Mouse (Mus musculus): ENCODE data around the gene Klrb1b. TPM values are rescaled to one million over a fixed set of nuclear protein-coding genes. Genes with fewer than 3 reads are reported as not detected.

The Klrb1b gene
- polyA plus RNA-seq, 1 experiment from 2014 or later: 0.14 TPM

GRCm38 (mm10) chr6:128838342-128839265 lies 12.5 kb upstream of the Klrb1b start:
- ATAC-seq (ENCODE audit: low FRiP score, low TSS enrichment) (peak; percentile 59), DNase-seq (peak; percentile 93)
- H3K4me2 ChIP-seq (ENCODE audit: low read length): peak overlapping the region; percentile 67
- under 1% methylated on average over 49 of the region's 49 CpGs for WGBS
- H3K27ac ChIP-seq (replicated peaks; ENCODE audit: low read depth, low read length): peak overlapping the region; percentile 75
- no peaks in the 10 kb centered on the region for H3K9me3 ChIP-seq (ENCODE audit: control insufficient read depth, low read length)
- H3K4me3 ChIP-seq (replicated peaks; ENCODE audit: low read depth, low read length): peak overlapping the region; percentile 80
- peak overlapping the region; percentile 78 for H3K9ac ChIP-seq (replicated peaks; ENCODE audit: low read length)
- no peaks in the 10 kb centered on the region for H3K36me3 ChIP-seq (ENCODE audit: control insufficient read depth, insufficient read depth, low read length)
- no peaks in the 10 kb centered on the region for H3K27me3 ChIP-seq (ENCODE audit: control insufficient read depth, insufficient read depth, low read length)
- peaks cover 7% of the 10 kb centered on the region; the same call in 1 of the 2 replicates for H3K4me1 ChIP-seq (ENCODE audit: control insufficient read depth, insufficient read depth, low read length)

DNA sequence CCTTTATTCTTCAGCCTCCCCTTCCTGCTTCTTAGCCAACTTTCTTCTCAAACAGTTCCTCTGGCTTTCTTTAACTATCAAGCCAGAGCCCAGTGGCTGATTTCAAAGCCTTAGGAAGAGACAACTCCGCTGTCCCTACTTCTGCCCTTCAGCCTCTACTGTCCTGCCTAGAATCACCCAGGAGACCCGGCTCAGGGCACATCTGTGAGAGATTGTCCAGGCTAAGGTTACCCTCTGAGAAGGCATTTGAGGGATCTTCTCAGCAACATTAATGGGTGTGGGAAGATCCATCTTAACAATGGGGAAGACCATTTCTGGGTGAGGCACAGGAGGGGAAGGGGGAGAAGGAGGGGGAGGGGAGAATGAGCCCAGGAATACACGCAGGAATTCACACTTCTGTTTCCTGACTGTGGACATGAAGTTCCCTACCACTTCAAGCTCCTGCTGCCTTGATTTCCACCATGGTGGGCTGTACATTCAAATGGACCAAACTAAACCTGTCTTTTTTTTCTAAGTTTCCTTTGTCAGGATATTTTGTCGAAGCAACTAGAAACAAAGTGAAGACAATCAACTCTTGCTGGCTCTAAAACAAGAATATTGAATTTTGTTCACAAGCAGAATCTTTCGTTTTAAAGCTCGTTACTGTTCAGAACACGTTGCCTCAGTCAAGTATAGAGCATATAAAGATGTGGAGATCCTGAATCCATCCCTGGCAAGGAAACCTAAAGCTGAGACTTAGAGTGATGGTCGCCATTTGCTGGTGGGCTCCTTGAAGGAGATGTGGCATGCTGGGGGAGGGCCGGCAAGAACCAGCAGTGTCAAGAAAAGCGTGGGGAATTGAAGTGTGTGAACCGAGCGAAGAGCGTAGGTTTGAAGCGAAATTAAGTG lies 11.6 kb upstream of the Klrb1b start:
- no peaks in the 10 kb centered on the region for H3K27me3 ChIP-seq (ENCODE audit: control insufficient read depth, insufficient read depth, low read length)
- H3K9ac ChIP-seq (replicated peaks; ENCODE audit: low read length): peak overlapping the region; percentile 78
- DNase-seq (peak; percentile 76), ATAC-seq (ENCODE audit: low FRiP score, low TSS enrichment) (peak; percentile 35)
- WGBS: 2% methylated on average over 14 of the region's 14 CpGs
- peak overlapping the region; percentile 67 for H3K4me2 ChIP-seq (ENCODE audit: low read length)
- H3K27ac ChIP-seq (replicated peaks; ENCODE audit: low read depth, low read length): peak overlapping the region; percentile 75
- peaks cover 7% of the 10 kb centered on the region; the same call in 1 of the 2 replicates for H3K4me1 ChIP-seq (ENCODE audit: control insufficient read depth, insufficient read depth, low read length)
- H3K9me3 ChIP-seq (ENCODE audit: control insufficient read depth, low read length): no peaks in the 10 kb centered on the region
- H3K4me3 ChIP-seq (replicated peaks; ENCODE audit: low read depth, low read length): peak overlapping the region; percentile 80
- no peaks in the 10 kb centered on the region for H3K36me3 ChIP-seq (ENCODE audit: control insufficient read depth, insufficient read depth, low read length)

- Histone ChIP-seq H3K27ac (replicated peaks; ENCODE audit: low read depth, low read length) (peak overlapping the region; percentile 75), H3K9me3 (ENCODE audit: control insufficient read depth, low read length) (no peaks in the 10 kb centered on the region), H3K4me2 (ENCODE audit: low read length) (peak overlapping the region; percentile 67), H3K27me3 (ENCODE audit: control insufficient read depth, insufficient read depth, low read length) (no peaks in the 10 kb centered on the region), H3K4me1 (ENCODE audit: control insufficient read depth, insufficient read depth, low read length) (peaks cover 4% of the 10 kb centered on the region; the same call in 1 of the 2 replicates), H3K4me3 (replicated peaks; ENCODE audit: low read depth, low read length) (peak overlapping the region; percentile 80), H3K9ac (replicated peaks; ENCODE audit: low read length) (no peak overlapping the region), H3K36me3 (ENCODE audit: control insufficient read depth, insufficient read depth, low read length) (no peaks in the 10 kb centered on the region)
- DNase-seq: no peak
- 89% methylated on average over 6 of the region's 6 CpGs for WGBS
- no peak for ATAC-seq (ENCODE audit: low FRiP score, low TSS enrichment)
Measured at GRCm38 (mm10) chr6:128836955-128837334, 10.8 kb upstream of the Klrb1b start.

- Histone ChIP-seq H3K4me3 (replicated peaks; ENCODE audit: low read depth, low read length) (no peak overlapping the region), H3K9ac (replicated peaks; ENCODE audit: low read length) (no peak overlapping the region), H3K27me3 (ENCODE audit: control insufficient read depth, insufficient read depth, low read length) (no peaks in the 10 kb centered on the region), H3K4me2 (ENCODE audit: low read length) (no peak overlapping the region), H3K4me1 (ENCODE audit: control insufficient read depth, insufficient read depth, low read length) (no peaks in the 10 kb centered on the region), H3K27ac (replicated peaks; ENCODE audit: low read depth, low read length) (no peak overlapping the region), H3K9me3 (ENCODE audit: control insufficient read depth, low read length) (no peaks in the 10 kb centered on the region), H3K36me3 (ENCODE audit: control insufficient read depth, insufficient read depth, low read length) (no peaks in the 10 kb centered on the region)
- ATAC-seq (ENCODE audit: low FRiP score, low TSS enrichment): no peak
- no peak for DNase-seq
- WGBS: 71% methylated on average over 8 of the region's 8 CpGs
Measured at GRCm38 (mm10) chr6:128836191-128836954, 10.2 kb upstream of the Klrb1b start.

- Histone ChIP-seq H3K9ac (replicated peaks; ENCODE audit: low read length) (no peak overlapping the region), H3K4me1 (ENCODE audit: control insufficient read depth, insufficient read depth, low read length) (no peaks in the 10 kb centered on the region), H3K4me3 (replicated peaks; ENCODE audit: low read depth, low read length) (no peak overlapping the region), H3K27me3 (ENCODE audit: control insufficient read depth, insufficient read depth, low read length) (no peaks in the 10 kb centered on the region), H3K9me3 (ENCODE audit: control insufficient read depth, low read length) (no peaks in the 10 kb centered on the region), H3K27ac (replicated peaks; ENCODE audit: low read depth, low read length) (no peak overlapping the region), H3K36me3 (ENCODE audit: control insufficient read depth, insufficient read depth, low read length) (no peaks in the 10 kb centered on the region), H3K4me2 (ENCODE audit: low read length) (no peak overlapping the region)
- ATAC-seq (ENCODE audit: low FRiP score, low TSS enrichment) (no peak), DNase-seq (no peak)
- 93% methylated on average over 4 of the region's 4 CpGs for WGBS
Measured at GRCm38 (mm10) chr6:128835571-128835970, 9.4 kb upstream of the Klrb1b start.

DNA sequence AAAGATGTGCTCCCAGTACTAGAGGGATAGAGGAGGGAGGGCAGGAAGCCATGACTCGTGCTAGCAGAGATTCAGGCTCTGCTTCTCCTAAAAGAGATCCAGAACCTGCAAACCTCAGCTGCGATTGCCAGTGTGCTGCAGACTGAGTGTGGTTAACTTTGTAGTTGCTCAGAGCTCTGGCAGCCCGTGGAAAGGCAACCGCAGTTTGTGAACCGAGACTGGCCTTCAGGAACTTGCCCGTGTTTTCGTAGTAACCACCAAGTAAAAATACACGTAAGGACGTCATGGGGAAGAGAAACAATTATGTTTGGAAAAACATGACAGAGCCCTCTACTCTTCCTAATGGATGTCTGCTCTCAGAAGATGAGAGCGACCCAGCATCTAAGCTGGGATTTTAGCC lies 6.9 kb upstream of the Klrb1b start:
- no peaks in the 10 kb centered on the region for H3K36me3 ChIP-seq (ENCODE audit: control insufficient read depth, insufficient read depth, low read length)
- no peak overlapping the region for H3K4me2 ChIP-seq (ENCODE audit: low read length)
- DNase-seq: no peak
- no peak overlapping the region for H3K27ac ChIP-seq (replicated peaks; ENCODE audit: low read depth, low read length)
- no peak for ATAC-seq (ENCODE audit: low FRiP score, low TSS enrichment)
- no peaks in the 10 kb centered on the region for H3K4me1 ChIP-seq (ENCODE audit: control insufficient read depth, insufficient read depth, low read length)
- no peak overlapping the region for H3K4me3 ChIP-seq (replicated peaks; ENCODE audit: low read depth, low read length)
- H3K27me3 ChIP-seq (ENCODE audit: control insufficient read depth, insufficient read depth, low read length): no peaks in the 10 kb centered on the region
- WGBS: 84% methylated on average over 10 of the region's 10 CpGs
- no peak overlapping the region for H3K9ac ChIP-seq (replicated peaks; ENCODE audit: low read length)
- H3K9me3 ChIP-seq (ENCODE audit: control insufficient read depth, low read length): no peaks in the 10 kb centered on the region

GRCm38 (mm10) chr6:128829837-128830236 lies 3.7 kb upstream of the Klrb1b start:
- H3K27me3 ChIP-seq (ENCODE audit: control insufficient read depth, insufficient read depth, low read length): no peaks in the 10 kb centered on the region
- 71% methylated on average over 4 of the region's 4 CpGs for WGBS
- H3K9ac ChIP-seq (replicated peaks; ENCODE audit: low read length): no peak overlapping the region
- no peaks in the 10 kb centered on the region for H3K36me3 ChIP-seq (ENCODE audit: control insufficient read depth, insufficient read depth, low read length)
- no peak for ATAC-seq (ENCODE audit: low FRiP score, low TSS enrichment)
- H3K4me3 ChIP-seq (replicated peaks; ENCODE audit: low read depth, low read length): no peak overlapping the region
- no peak overlapping the region for H3K27ac ChIP-seq (replicated peaks; ENCODE audit: low read depth, low read length)
- DNase-seq: no peak
- H3K4me1 ChIP-seq (ENCODE audit: control insufficient read depth, insufficient read depth, low read length): no peaks in the 10 kb centered on the region
- no peak overlapping the region for H3K4me2 ChIP-seq (ENCODE audit: low read length)
- no peaks in the 10 kb centered on the region for H3K9me3 ChIP-seq (ENCODE audit: control insufficient read depth, low read length)

- WGBS: 80% methylated on average over 3 of the region's 3 CpGs
- ATAC-seq (ENCODE audit: low FRiP score, low TSS enrichment): no peak
- Histone ChIP-seq H3K4me1 (ENCODE audit: control insufficient read depth, insufficient read depth, low read length) (no peaks in the 10 kb centered on the region), H3K27me3 (ENCODE audit: control insufficient read depth, insufficient read depth, low read length) (no peaks in the 10 kb centered on the region), H3K36me3 (ENCODE audit: control insufficient read depth, insufficient read depth, low read length) (no peaks in the 10 kb centered on the region), H3K4me3 (replicated peaks; ENCODE audit: low read depth, low read length) (no peak overlapping the region), H3K9ac (replicated peaks; ENCODE audit: low read length) (no peak overlapping the region), H3K4me2 (ENCODE audit: low read length) (no peak overlapping the region), H3K9me3 (ENCODE audit: control insufficient read depth, low read length) (no peaks in the 10 kb centered on the region), H3K27ac (replicated peaks; ENCODE audit: low read depth, low read length) (no peak overlapping the region)
- no peak for DNase-seq
Measured at GRCm38 (mm10) chr6:128826781-128827180, 650 bp upstream of the Klrb1b start.

Measured in midbrain, embryonic 14.5 days (tissue).